Mouse (Mus musculus) CD4-positive helper T cell, adult 2 months (primary cell): ENCODE results near the gene Adcy7.
A peak's percentile ranks its signal among the peaks of the same experiment; 100 is the strongest.

ENCODE experiments used
- DNase-seq: peaks from one replicate; pipeline ENCODE4 v3.0.0-alpha.2; 2012; ENCODE audit warnings: low read depth, missing footprints, low spot score

Gene Adcy7

DNA sequence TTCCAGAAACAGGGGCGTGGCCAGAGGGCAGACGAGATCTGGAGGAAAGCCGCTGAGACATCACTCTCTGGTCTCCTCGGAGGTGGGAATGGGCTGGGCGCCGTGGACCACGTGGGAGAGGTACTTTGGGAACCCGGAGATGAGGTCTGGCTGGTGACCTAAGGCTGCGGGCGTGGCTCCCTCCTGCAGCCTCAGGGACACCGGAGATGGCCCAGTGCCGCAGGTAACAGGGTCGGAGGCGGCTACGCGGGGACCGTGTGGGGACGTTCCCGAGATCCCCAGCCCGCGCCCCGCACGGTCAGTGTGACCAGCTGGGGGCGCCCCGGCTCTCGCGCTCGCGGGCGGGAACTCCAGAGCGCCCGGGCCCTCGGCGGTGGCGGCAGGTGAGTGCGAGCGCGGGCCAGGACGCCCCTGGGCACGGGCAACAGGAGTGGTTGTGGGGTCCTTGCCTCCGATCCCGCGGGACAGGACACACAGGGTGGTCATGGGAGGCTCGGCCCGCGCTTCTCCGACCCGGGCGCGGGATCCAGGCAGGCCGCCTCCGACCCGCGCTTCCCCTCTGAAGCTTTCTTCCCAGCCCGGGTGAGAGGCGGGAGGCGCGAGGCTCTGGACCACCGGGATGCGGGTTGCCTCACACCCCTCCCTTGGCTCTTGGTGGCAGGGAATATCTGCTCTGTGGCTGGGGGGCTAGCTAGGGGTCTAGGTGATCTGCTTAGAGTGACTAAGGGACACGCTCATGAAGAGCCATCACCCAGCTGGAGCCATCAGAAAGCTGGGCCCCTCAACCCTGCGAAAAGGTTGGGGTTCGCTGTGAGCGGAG, at the start of gene Adcy7:
Adcy7 (plus strand) TSS at position 173 of the 820 bp plus-strand sequence.
- DNase-seq: peak; percentile 69

DNA sequence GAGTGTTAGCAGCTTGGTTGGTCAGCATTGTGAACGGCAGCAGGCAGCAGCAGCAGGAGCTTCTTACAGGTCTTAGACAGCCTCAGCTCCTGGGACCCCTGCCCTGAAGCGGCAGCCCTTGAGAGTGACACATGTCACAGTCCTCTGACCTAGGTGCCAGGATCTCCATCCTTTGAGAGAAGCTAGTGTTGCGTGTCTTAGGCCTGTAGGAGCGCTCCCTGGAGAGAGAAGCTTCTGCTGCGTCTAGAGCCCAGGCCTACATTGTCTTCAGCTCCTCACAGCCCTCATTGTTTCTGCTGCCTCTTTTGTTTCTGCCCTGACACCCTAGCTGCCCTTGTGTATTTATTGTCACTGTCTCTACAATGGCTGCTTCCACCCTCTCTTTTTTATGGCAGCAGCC, 46.8 kb upstream of the Adcy7 start:
- DNase-seq: no peak

DNA sequence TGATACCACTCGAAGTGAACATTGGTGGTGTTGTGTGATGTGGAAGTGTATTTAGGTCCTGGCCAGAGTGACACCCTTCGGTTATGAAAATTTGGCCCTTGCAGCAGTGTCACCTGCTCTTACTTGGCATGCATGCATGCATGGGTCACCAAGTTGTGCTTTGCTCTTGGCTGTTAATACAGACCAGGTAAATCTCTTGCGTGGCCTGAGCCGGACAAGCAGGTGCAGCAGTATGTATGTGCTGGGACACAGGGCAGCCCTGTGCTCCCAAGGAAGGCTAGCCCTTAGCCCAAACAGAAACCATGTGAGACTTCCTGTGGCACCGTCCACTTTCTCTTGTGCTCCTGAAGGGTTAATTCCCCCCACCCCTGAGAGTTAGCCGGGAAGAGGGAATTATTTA, 44.4 kb upstream of the Adcy7 start:
- no peak for DNase-seq

DNA sequence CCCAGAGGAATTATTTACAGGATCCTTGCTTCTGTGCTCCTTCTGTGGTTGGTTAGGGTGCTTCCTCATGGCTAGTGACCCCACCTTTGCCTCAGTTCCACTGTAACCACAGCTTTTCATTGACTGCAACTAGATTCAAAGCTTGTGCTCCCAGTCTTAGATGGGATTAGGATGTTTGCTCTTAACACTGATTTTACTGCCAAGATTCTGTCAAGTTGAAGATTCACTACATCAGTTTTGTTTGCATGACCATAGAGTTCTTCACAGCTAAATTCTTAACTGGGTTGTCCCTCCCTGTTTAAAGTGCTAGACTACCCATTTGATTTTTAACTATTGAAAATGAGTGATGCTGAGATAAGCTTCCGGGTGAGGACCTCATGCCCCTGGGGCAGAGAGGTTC, 43.9 kb upstream of the Adcy7 start:
- no peak for DNase-seq

DNA sequence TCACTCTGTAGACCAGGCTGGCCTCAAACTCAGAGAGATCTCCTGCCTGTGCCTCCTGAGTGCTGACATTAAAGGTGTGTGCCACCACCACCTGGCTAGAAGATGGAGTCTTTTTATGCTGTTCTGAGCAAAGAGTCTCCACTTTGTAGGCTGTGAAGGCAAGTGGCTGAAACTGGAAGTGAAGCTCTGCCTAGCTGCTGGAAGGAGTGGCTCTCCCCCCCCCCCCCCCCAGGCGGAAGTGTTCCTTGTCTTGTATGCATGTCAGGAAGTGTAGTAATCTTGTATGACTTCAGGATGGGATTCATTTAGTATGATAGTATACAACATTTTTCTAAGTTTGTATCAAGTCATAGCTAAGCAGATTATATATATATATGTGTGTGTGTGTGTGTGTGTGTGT, 43.4 kb upstream of the Adcy7 start:
- peak; percentile 16 for DNase-seq

DNA sequence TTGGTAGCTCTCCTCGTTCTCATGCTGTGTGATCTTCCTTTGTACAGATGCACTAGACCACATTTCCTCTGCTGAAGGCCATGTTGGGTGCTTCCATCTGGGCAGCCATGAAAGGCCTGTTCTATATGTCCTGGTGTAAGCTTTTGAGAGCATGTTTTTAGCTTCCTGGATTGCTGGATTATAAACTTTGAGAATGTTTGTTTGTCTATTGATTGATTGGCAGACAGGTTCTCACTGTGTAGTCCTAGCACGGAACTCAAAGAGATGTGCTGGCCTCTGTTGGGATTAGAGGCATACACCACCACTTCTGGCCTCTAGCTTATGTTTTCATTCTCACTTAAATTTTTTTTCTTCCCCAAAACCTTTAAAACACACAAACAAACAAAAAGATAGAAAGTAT, 35.5 kb upstream of the Adcy7 start:
- no peak for DNase-seq

DNA sequence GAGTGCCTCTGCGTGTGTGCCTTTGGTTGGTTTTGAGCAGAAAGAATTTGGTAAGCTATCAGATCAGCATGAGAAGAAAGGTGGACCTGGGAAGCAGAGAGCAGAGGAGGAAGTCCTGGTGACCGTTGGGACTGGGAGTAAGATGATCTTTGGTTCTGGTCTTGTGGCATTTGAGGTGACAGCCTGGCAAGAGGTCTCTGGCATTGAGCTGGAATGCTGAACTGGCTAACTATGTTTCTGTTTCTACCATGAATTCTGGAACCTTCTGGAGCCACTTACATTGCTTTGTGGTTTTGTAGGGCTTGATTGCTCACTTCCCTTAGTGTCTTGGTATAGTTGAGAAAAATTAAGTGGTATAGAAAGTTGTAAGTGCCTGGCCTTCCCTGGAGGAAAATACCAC, 34.6 kb upstream of the Adcy7 start:
- DNase-seq: no peak

DNA sequence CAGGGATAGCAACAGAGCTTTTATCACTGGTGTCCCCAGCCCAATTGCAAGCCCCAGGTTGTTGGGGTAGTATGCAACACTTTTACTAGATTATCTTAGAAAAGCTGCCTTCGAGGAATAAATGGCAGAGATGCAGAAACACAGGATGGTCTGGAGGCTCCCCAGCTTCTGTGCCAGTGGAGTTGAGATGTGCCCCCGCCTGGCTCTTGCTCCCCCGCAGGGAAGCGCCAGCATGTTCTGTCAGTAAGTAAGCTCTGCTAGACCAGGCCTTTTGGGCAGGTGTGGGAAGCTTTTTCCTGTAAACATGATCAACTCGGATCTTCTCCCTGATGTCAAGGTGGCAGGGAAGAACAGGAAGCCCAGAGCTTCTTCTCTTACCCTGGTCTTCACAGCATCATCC, 32.9 kb upstream of the Adcy7 start:
- no peak for DNase-seq

DNA sequence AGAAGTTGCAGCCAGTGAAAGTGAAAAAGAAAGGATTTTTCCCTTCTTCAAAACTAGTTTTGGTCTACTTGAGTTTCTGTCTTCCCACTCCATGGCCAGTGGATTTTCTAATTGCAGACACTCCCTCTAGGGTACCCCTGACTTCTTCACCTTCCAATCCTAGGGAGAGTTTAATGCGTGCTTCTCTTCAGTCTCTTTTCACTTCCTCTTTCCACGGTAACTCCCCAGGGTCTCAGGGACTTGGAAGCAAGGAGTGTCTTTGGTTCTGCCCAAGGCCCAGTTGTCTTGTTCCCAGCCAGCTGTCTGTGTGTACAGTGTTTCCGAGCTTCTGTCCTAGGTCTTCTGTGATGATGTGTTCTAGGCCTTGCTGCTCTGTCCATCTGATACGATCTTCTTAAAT, 30.3 kb upstream of the Adcy7 start:
- DNase-seq: no peak

DNA sequence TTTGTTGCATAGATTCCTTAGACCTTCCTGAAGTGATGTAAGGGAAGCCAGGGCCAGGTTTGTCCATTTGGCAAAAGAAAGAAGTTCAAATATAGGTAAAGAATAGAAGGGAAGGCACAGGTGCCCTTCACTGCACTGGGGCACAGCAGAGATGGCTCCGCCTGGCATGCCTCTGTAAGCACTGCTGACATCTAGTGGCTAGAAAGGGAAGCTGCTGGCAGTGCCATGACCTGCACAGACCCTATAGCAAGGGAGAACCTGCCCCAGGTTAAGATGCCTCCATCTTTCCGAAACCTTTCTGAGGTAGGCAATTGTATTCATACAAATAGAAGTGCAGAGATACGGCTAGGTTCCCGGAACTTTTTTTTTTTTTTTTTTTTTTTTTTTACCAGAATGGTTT, 27.9 kb upstream of the Adcy7 start:
- DNase-seq: peak; percentile 65

DNA sequence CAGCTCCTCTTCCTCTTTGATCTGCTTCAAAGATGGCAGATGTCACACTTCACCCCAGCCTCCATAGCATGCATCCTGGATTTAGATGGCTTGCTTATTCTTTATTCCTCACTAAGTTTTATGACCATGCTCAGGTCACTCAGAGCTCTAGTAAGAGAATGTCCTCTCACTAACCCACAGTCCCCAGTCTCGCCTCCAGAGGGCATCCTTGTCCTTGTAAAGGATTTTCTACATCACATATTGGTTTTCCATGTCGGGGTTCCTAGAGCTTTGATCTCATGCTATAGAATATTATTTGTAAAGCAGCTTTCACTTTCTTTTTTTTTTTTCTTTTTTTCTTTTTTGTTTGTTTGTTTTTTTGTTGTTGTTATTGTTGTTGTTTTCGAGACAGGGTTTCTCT, 19.4 kb upstream of the Adcy7 start:
- DNase-seq: peak; percentile 25

DNA sequence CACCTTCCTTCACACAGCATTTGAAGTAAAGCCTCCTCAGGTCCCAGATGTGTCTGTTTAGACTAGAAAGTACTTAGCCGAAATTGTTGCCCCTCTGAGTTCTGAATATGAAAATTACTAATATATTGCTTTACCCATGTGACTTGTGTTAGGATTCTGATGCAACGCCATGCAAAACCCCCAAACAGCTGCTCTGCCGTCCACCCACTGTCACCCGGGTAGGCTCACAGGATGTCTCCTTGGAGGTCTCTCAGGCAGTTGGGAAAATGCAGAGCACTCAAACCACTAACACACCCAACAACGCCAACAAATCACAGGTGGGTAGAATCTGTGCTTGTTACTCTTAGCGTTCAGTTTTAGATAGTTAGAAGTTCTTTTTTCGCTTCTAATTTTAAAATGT, 17.2 kb upstream of the Adcy7 start:
- no peak for DNase-seq

DNA sequence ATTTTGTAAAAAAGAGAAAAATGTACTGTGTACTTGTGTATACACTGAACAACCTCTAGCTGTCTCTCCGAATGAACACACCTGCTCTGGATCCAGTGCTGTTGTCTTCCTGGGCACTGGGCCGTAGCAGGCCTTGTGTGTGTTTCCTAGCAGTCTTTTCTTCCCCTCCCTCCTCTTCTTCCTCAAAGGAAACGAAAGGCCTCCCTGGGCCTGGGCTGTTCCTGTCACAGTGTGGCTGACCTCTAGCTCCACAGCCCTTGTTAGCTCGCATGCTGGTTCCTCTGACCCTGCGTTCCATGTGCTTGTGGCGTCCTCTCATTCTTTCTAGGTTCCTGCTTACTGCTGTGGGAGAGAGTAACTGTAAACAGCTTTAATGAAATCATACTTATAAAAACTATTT, 14.2 kb upstream of the Adcy7 start:
- no peak for DNase-seq

DNA sequence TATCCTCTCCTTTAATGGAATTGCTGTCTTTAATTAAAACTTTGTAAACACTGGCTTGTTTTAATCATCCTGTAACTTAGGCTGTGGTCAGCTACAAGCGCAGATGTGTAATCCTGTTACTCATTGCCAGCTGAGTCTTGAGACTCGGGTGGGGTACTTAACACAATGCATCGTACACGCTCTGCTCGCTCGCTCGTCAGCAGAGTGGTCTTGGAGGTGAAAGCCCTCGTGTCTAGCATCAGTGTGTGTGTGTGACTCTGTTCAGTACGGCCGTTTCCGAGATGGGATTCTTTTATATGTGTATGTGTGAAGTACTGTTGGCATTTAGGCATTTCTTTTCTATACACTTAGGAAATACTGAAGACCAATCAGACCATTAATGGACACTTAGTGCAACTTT, 13.7 kb upstream of the Adcy7 start:
- no peak for DNase-seq

DNA sequence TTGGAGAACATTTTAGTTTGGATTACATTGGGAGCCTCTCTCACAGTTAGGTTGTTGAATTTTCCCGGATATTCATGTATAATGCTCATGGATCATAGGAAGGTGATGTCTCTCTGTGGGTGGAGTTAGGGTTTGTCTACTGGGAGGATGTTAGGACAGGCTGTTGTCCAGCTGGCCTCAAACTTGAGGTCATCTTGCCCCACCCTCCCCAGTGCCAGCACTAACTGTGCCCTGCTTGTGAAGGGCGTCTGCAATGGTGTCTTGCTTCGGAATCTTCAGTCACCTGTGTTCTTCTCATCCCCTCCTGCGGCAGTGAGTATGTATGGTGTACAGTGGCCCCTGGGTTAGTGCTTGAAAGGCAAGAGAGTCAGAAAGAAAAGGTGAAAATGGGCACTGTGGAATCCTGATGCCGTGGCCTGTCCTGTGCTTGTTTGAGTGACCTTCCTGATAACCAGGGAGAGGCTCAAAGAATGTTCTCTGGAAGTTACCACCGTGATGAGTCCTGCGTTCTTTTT, 11.7 kb upstream of the Adcy7 start:
- no peak for DNase-seq

DNA sequence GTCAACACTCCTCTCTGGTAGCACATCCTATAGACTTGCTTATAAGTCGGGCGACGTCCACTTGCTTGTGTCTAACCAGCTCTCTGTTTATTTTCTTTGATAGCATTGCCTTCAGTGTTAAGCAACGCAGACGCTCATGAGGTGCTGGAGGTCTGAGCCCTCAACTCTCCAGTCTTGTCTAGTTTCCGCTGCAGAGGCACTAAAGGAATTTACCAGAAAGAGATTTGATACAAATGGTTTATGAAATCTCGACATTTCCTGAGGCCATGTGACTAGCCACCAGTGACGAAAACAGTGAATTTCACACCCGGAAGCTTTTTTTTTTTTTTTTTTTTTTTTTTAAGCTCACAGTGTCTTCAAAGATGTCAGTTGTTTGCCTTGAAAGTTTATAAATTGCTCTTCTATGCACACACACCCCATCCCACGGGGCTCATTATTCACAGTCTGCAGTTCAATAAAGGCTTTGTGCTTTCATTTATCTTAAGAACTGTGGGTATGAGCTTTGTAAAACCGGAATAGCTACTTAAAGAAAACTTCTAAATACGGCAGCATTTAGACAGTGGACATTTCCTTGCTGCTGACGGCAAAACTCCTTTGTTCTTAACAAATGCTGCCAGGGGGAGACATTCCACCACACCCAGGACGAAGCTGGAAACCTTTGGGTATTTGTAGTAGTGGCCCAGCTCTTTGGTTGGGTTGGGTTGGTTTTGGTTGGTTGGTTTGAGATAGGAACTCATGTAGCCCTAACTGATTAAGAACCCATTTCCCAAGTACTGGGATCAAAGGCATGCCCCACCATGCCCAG, 9.2 kb upstream of the Adcy7 start:
- DNase-seq: no peak

DNA sequence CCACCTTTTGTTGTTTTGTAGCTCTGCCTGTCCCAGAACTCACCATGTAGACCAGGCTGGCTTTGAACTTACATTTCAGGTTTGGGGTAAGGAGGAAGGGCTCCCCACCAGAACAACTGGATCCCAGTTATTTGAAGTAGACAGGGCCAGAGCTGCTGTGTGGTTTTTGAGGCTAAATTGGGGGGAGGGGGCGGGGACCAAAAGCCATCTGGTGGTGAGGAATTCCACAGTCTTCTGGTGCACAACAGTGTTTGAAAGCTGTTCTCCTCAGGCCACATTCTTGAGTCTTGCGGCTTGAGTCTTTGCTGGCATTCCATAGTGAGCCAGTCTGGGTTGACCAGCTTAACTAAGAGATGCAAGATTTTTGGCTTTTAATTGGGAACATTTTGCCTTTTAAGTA, 6.7 kb upstream of the Adcy7 start:
- no peak for DNase-seq

DNA sequence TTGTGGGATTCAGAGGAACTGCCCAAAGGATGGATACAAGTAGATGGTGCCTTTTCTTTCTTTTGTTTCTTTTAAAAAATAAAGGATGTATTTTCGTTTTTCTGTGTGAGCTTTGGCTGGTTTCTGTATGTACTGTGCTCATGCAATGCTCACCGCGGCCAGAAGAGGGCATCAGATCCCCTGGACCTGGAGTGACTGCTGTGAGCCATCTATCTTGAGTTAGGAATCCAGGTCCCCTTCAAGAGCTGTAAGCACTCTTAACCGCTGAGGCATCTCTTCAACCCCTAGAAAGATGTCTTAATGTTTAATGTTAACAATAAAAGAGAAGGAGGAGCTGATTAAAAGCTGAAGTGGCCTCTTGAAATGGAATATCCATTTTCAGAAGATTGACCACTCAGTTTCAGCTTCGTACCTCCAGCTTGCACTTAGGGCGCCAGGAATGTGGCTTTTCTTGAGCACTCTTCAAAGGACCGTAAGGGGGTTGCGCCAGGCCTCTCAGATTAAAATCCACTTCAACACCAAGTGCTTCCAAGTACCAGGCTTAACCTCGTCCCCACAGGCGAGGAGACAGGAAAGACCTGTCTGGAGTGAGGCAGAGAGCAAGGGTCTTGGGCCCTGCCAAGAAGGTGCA, 5.9 kb upstream of the Adcy7 start:
- peak; percentile 74 for DNase-seq

DNA sequence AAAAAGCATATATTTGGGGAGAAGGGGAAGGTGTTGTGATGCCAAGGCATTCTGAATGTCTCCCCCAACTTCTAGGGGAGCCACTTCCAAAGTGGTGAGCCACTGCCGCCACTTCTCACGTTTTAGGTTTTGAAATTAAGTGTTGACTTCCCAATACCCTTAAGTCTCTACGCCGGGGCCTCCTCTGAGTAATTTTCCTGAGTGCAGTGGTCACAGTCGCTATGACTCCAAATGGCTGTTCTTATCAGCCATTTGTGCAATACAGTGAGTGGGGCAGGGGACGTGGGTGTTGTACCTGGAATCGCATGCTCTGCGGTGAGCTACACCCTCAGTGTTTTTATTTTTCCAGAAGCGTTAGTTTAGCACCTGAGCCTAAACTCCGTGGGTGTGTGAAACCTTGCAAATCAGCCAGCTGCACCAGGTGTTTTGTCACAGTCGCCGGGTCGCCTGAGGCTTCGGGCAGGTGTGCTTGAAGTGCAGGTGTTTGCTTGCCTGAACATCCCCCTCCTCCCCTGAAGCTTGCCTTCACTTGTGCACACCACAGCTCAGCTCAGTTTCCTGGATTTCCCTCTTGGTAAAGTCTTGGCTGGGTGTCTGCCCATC, 5.3 kb upstream of the Adcy7 start:
- DNase-seq: no peak

DNA sequence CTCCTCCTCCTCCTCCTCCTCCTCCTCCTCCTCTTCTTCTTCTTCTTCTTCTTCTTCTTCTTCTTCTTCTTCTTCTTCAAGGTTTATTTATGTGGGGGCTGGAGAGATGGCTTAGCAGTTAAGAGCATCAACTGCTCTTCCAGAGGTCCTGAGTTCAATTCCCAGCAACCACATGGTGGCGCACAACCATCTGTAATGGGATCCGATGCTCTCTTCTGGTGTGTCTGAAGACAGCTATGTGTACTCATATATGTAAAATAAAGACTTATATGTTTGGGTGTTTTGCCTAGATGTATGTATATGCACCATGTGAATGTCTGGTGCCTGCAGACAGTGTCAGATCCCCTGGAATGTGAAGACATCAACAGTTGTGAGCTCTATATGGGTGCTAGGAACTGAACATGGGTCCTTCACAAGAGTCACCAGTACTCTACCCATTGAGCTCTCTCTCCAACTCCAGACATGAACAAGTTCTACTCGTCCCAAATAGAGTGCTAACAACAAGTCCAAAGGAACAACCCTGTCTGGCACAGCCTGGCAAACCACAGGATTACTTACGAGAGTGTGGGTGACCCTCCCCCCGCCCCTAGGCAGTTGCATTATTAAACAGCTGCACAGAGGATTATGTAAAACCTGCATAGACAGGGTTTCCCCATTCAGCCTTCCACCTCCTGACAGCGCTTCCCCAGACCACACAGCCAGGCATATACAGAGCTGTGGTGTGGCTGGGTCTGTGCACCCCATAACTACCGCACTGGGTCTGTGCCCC, 2.9 kb upstream of the Adcy7 start:
- DNase-seq: peak; percentile 30

DNA sequence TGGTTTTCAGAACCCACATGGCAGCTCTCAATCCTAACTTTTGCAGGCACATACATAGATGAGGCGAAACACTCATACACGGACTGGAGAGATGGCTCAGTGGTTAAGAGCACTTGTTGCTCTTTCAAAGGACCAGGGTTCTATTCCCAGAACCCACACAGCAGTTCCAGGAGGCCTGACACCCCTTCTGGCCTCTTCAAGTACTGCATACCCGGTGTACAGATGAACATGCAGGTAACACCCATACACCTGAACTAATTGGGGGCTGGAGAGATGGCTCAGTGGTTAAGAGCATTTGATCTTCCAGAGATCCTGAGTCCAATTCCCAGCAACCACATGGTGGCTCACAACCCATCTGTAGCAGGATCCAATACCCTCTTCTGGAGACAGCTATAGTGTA, 2.1 kb upstream of the Adcy7 start:
- no peak for DNase-seq
